Mouse (Mus musculus): ENCODE measurements at regions not wholly inside any gene's neighbourhood (a gene's known extent, or its start where the extent isn't known, plus 50 kb on each side); places are given as distances from the start of the nearest gene placed in this dataset.

- H3K27ac ChIP-seq (replicated peaks), result peak overlapping the region; percentile 77
- H3K27me3 ChIP-seq (replicated peaks; ENCODE audit: low read depth, poor library complexity, severe bottlenecking), result no peaks in the 10 kb centered on the region
- peaks cover 16% of the 10 kb centered on the region for H3K4me1 ChIP-seq
- H3K36me3 ChIP-seq (replicated peaks), result no peaks in the 10 kb centered on the region
- peak overlapping the region; percentile 37; the same call in 1 of the 2 replicates for H3K4me3 ChIP-seq
- H3K9me3 ChIP-seq, result no peaks in the 10 kb centered on the region
- DNase-seq (ENCODE audit: low spot score), result peak; percentile 55
- WGBS, result 8% methylated on average over 11 of the region's 11 CpGs
These were observed 936.6 kb downstream of the Ndufa4 start for GRCm38 (mm10) chr6:10970587-10971138.

DNA sequence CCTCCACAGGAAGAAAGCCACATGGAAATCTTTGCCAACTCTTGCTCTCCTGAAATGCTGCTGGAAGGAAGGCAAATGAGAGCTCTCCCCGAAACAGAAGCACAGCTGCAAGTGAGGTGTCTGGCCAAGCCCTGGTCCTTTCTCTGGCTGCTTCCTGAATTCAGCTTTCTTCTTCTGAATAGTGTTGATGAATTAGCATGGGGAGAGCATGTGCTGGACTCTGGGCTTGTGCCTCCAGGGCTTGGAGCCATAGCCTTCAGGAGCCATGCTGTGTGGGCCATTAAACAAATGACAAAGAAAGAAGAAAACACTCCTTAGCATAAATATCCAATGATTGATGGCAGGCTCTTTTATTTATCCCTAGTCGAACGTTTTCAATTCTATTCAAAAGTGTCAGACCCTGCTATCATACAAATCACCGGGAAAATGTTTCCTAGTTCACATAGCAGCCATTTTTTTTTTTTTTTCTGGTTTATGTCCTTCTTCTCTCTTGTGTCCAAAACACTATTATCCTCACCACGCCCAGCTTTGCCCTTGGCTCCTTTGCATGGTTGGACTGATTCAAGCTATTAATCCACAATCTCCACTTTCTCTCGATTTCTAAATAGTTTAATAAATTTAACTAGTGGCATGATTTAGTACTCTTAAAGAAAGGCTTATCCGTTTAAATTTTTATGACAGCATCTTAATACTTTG lies 937.3 kb downstream of the Ndufa4 start:
- H3K27me3 ChIP-seq (replicated peaks; ENCODE audit: low read depth, poor library complexity, severe bottlenecking), result no peaks in the 10 kb centered on the region
- no peaks in the 10 kb centered on the region for H3K9me3 ChIP-seq
- 38% methylated on average over 7 of the region's 7 CpGs for WGBS
- no peaks in the 10 kb centered on the region for H3K36me3 ChIP-seq (replicated peaks)
- DNase-seq (ENCODE audit: low spot score), result peak; percentile 10
- no peak overlapping the region for H3K4me3 ChIP-seq
- peaks cover 16% of the 10 kb centered on the region for H3K4me1 ChIP-seq
- H3K27ac ChIP-seq (replicated peaks), result peak overlapping the region; percentile 48

DNA sequence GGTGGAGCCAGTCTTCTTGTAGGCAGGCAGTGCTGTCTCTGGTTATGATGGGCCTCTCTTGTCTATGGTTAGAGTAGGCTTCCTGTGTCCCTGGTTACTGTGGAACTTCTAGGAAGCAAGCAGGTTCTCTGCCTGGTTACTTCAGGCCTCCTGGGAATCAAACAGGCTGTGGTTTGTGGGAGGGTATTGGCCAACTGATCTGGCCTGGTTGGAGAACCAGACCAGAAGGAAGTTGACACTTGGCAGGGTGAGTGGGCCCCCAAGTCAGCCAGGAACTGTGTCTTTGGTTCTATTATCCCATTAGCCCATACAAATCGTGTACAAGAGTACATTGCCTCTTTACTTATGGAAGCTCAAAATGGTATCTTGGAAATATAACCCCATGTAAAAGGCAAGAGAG lies 963.8 kb downstream of the Ndufa4 start:
- Histone ChIP-seq H3K27me3 (replicated peaks; ENCODE audit: low read depth, poor library complexity, severe bottlenecking) (no peaks in the 10 kb centered on the region), H3K36me3 (replicated peaks) (no peaks in the 10 kb centered on the region), H3K4me1 (no peaks in the 10 kb centered on the region), H3K27ac (replicated peaks) (no peak overlapping the region), H3K4me3 (no peak overlapping the region), H3K9me3 (no peaks in the 10 kb centered on the region)
- 74% methylated on average over 1 of the region's 1 CpGs for WGBS
- DNase-seq (ENCODE audit: low spot score), result no peak

DNA sequence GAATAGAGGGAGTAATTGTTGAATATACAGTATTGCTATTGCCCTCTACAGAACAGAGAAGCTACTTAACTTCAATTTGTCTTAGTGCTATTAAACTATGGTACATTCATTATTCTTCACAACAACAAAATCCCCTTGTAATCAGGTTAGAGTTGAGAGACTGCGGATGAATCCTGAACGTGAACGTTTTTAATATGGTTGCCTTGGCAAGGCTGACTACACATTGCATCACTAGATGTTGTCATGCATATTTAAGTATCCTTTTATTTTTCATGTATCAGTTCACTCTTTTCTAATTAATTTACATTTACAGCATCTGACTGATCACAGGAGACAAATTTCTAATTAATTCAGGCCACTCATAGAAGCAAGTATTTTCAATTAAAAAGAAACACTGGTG lies 965.8 kb downstream of the Ndufa4 start:
- Histone ChIP-seq H3K27ac (replicated peaks) (no peak overlapping the region), H3K36me3 (replicated peaks) (no peaks in the 10 kb centered on the region), H3K4me1 (no peaks in the 10 kb centered on the region), H3K27me3 (replicated peaks; ENCODE audit: low read depth, poor library complexity, severe bottlenecking) (no peaks in the 10 kb centered on the region), H3K9me3 (no peaks in the 10 kb centered on the region), H3K4me3 (no peak overlapping the region)
- 92% methylated on average over 3 of the region's 3 CpGs for WGBS
- DNase-seq (ENCODE audit: low spot score), result no peak
